Mouse (Mus musculus) G1E (cell line): Measurements from ENCODE around the gene Rufy3. TPM values are rescaled to one million over a fixed set of nuclear protein-coding genes. Genes with fewer than 3 reads are reported as not detected.
"Not testable (repeated sequence)": the region's sequence is repeated elsewhere in the genome, so short reads cannot be mapped to it uniquely, and the experiment has no call there.

ENCODE experiments used
- ATAC-seq: 2 replicates; pipeline ENCODE4 v1.8.0; 2016; ENCODE audit warnings: mild to moderate bottlenecking; ENCODE audit not compliant: insufficient number of reproducible peaks, poor library complexity, low FRiP score, severe bottlenecking; ENCODE audit errors: extremely low read depth
- DNase-seq: peaks from one replicate; pipeline ENCODE4 v3.0.0; 2012; ENCODE audit warnings: low spot score
- H3K27me3 ChIP-seq: 2 replicates; pipeline ENCODE4 v1.6.1; 2012; ENCODE audit warnings: mild to moderate bottlenecking, low read length, inconsistent platforms; ENCODE audit not compliant: insufficient read depth
- H3K36me3 ChIP-seq: replicated peaks from 2 replicates; pipeline ENCODE3; 2012; ENCODE audit warnings: mild to moderate bottlenecking, inconsistent platforms
- H3K4me1 ChIP-seq: 2 replicates; pipeline ENCODE4 v1.6.1; 2012; ENCODE audit warnings: low read depth, low read length, inconsistent platforms, mixed read lengths; ENCODE audit not compliant: insufficient read depth
- H3K4me3 ChIP-seq: 2 replicates; pipeline ENCODE4 v1.5.1; 2012; ENCODE audit warnings: low read depth, mild to moderate bottlenecking, inconsistent platforms, low read length, moderate library complexity, mixed read lengths
- H3K9me3 ChIP-seq: replicated peaks from 2 replicates; pipeline ENCODE4 v1.6.1; 2012; ENCODE audit warnings: inconsistent platforms
- CTCF ChIP-seq: IDR thresholded peaks from 2 replicates; pipeline ENCODE4 v1.5.1; 2012; ENCODE audit warnings: low read depth, low read length, inconsistent platforms, mixed read lengths
- GATA1 ChIP-seq: IDR thresholded peaks from 2 replicates; pipeline ENCODE4 v1.6.1; 2012; ENCODE audit warnings: borderline replicate concordance, low read length, inconsistent platforms, mixed read lengths
- GATA2 ChIP-seq: IDR thresholded peaks from 2 replicates; pipeline ENCODE4 v1.6.1; 2012; ENCODE audit warnings: low read depth, low read length, inconsistent platforms, borderline replicate concordance
- POLR2AphosphoS5 ChIP-seq: IDR thresholded peaks from 2 replicates; pipeline ENCODE4 v1.6.1; 2012; ENCODE audit warnings: low read depth, low read length, inconsistent platforms; ENCODE audit not compliant: insufficient replicate concordance
- TAL1 ChIP-seq: conservative IDR thresholded peaks from 2 replicates; pipeline ENCODE4 v1.6.1; 2012; ENCODE audit warnings: low read depth, low read length, inconsistent platforms, mixed read lengths
- polyA plus RNA-seq: library from polyadenylated mRNA; stranded (reverse); fragments of >175 nt; gene quantifications from 2 replicates; pipeline ENCODE4 v1.2.3, GENCODE M21; 2012
- total RNA-seq, 2 experiments: library from RNA; stranded (forward) in 1 of 2; stranded (reverse) in 1 of 2; fragments of 200-1000 nt in 1 of 2; fragments of >200 nt in 1 of 2; fragmentation: Nextera tagmentation in 1 of 2; gene quantifications; 2 replicates each; pipeline ENCODE4 v1.2.3; 2014 to 2017

Rufy3 gene
- total and polyA plus RNA-seq, 3 experiments = 2.5 to 17.0 (median 11.9) TPM

GRCm38 (mm10) chr5:88542651-88543282 is 22.1 kb upstream of the Rufy3 start:
- H3K4me3 ChIP-seq = no peak overlapping the region
- TF ChIP-seq CTCF (peak; percentile 16; the same call in 1 of the 2 replicates), TAL1 (no peak)
- H3K4me1 ChIP-seq = no peaks in the 10 kb centered on the region
- H3K36me3 ChIP-seq = no peaks in the 10 kb centered on the region
- H3K27me3 ChIP-seq = no peaks in the 10 kb centered on the region
- 0 out of 2 replicates have a peak, but pooled peaks have one; percentile 8 for ATAC-seq
- H3K9me3 ChIP-seq = no peaks in the 10 kb centered on the region
- DNase-seq = no peak

DNA sequence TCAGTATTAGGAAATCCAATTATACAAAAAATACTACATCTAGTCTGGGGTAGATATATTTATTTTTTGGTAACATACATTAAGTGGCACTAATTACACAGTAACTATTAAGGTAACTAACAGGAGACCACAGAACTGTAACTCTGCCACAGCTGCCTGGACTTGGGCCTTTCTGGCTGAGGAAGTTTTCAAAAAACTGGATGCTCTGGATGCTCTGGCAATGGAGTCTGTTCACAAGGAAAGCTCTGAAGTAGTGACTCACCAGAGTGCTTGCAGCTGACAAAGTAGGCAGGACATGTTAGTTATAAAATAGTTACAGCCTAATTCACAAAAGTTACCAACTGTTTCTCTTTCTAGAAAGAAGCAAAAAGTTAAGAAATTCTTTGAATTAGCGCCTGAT is 20.4 kb upstream of the Rufy3 start:
- H3K9me3 ChIP-seq, H3K27me3 ChIP-seq, DNase-seq, H3K4me1 ChIP-seq, H3K36me3 ChIP-seq, ATAC-seq, H3K4me3 ChIP-seq: not testable (repeated sequence)

DNA sequence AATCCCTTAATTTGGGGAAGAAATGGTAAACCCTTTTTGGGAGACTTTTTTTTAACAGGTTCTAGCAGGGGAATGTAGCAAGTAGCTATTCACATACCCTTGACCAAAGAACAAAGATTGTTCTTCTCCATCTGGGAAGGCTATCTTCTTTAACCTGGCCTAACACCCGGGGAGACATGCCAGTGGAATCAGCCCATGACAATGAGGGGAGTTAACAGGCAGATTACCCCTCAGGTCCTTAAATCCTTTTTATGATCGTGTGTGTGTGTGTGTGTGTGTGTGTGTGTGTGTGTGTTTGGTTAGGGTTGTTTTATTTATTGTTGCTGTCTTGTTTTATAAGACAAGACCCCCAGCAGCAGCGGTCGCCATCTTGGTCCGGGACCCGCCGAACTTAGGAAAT is 19.3 kb upstream of the Rufy3 start:
- TF ChIP-seq CTCF = no peak
- TF ChIP-seq GATA2 = no peak
- no peak for TF ChIP-seq POLR2AphosphoS5
- TF ChIP-seq TAL1 = no peak
- TF ChIP-seq GATA1 = no peak
- H3K4me3 ChIP-seq = no peak overlapping the region
- no peaks in the 10 kb centered on the region for H3K9me3 ChIP-seq
- no peaks in the 10 kb centered on the region for H3K4me1 ChIP-seq
- no peaks in the 10 kb centered on the region for H3K36me3 ChIP-seq
- ATAC-seq (no peak), DNase-seq (no peak)
- no peaks in the 10 kb centered on the region for H3K27me3 ChIP-seq

DNA sequence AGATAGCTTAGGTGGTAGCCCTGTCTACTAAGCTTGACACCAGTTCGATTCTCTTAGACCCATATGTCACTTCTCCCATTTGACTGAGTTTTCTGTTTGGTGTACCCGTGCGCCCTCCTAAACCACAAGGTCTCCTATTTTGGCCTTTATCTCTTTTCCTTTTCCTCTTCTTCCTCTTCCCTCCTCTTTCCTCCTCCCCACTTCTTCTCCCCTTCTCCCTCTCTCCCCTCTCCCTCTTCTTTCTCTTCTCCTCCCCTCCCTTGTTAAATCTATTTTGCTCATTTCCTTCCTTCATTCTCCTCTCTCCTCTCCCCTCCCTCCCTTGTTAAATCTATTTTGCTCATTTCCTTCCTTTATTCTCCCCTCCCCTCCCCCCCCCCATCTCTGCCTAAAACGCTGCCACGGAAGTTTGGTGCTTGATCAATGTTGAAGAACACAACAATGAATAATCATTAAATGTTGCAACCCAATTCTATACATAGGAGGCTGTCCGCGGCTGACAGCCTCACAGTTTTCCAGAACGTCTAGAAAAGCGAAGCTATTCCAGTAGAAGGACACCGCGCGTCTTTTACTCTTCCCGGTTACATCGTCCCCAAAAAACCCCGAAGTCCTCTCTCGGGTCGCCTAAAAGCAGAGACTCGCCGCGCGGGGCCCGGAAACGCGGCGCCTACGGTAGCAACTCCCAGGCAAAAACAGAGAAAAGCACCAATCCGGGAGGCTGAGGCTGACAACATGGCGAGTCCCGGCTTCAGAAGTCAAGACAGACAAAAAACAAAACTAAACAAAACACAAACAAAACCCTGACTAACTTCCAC is 11.4 kb upstream of the Rufy3 start:
- Histone ChIP-seq H3K9me3 (no peaks in the 10 kb centered on the region), H3K36me3 (peaks cover 20% of the 10 kb centered on the region), H3K27me3 (no peaks in the 10 kb centered on the region), H3K4me3 (peak overlapping the region; percentile 96), H3K4me1 (peaks cover 15% of the 10 kb centered on the region)
- TF ChIP-seq TAL1 (no peak), GATA2 (no peak), CTCF (no peak), GATA1 (no peak), POLR2AphosphoS5 (no peak)
- ATAC-seq (peak; percentile 62), DNase-seq (no peak)

DNA sequence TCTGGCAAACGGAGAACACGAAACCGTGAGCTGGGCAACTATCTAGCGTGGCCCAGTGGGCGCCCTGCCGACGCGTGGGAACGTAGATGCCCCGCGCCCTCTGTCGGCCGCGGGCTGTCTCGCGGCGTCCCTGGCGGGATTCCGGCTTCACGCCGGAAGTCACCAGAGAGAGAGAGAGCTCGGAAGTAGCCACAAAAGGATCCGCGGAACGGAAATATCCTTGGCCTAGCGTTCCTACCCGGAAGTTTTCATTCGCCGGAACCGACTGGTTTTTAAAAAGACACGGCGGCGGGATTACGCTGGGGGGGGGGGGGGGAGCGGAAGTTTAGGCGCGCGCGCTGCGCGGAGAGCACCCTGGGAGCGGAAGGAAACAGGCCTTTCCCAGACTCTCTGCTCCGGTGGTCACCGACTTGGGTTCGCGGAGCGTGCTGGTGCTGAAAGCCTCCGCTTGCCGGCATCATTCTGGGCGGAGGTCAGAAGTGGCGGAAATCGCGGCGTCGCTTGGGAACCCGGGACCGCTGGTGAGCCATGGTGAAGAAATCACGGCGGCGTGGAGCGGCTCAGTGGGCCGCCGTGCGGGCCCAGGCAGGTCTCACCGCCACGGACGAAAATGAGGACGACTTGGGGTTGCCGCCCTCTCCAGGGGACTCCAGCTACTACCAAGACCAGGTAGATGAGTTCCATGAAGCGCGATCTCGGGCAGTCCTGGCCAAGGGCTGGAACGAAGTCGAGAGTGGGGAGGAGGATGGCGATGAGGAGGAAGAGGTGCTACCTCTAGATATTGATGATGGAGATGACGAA is 10.6 kb upstream of the Rufy3 start, which contains the start of gene Utp3:
Gene Utp3 (plus strand): TSS at position 377 of the 801 bp plus-strand sequence.
- Histone ChIP-seq H3K36me3 (peaks cover 22% of the 10 kb centered on the region), H3K9me3 (no peaks in the 10 kb centered on the region), H3K4me1 (peaks cover 18% of the 10 kb centered on the region), H3K4me3 (peak within 1 kb of the TSS; percentile 96), H3K27me3 (no peaks in the 10 kb centered on the region)
- TF ChIP-seq POLR2AphosphoS5 (no peak), CTCF (peak; percentile 65)
- DNase-seq = peak; percentile 85
- ATAC-seq = peak; percentile 87

DNA sequence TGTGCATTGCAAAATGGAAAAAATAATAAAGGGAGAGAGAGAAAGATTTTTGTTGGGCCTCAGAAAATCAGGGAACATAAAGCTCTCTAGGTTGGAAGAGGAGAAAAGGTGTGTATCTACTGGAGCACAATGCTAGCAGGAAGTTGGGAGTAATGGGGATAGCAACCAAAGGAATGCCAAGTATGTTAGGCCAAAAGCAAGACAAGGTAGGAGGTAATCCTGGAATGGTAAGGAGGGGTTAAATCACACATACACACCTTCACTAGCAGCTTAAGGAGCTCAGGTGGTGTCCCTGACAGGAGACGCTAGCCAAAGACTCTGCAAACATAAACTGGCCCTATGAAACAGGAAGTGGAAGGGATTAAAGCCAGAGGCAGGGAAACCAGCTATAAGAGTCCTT is 5.8 kb upstream of the Rufy3 start:
- Histone ChIP-seq H3K9me3 (no peaks in the 10 kb centered on the region), H3K27me3 (no peaks in the 10 kb centered on the region), H3K36me3 (peaks cover 22% of the 10 kb centered on the region), H3K4me1 (peaks cover 20% of the 10 kb centered on the region), H3K4me3 (no peak overlapping the region)
- ATAC-seq (no peak), DNase-seq (no peak)
- TF ChIP-seq CTCF = no peak
